Mouse (Mus musculus) midbrain, postnatal 0 days (tissue): ENCODE measurements around the gene Lbx1. TPM values are rescaled to one million over a fixed set of nuclear protein-coding genes. Genes with fewer than 3 reads are reported as not detected.

ENCODE experiments used
- ATAC-seq: fragments of 200-750 bp; cut with Nextera tagmentation; 2 replicates; pipeline ENCODE4 v1.8.0; 2017; ENCODE audit warnings: moderate number of reproducible peaks, mild to moderate bottlenecking, moderate TSS enrichment, moderate library complexity; ENCODE audit not compliant: low FRiP score
- DNase-seq: peaks from one replicate; pipeline ENCODE4 v3.0.0-alpha.2; 2015; ENCODE audit warnings: low spot score
- H3K27ac ChIP-seq: fragments of 300-500 bp; sonication (generic); 2 replicates; pipeline ENCODE4 v1.5.1; 2014; ENCODE audit warnings: low read depth, mild to moderate bottlenecking, low read length, mixed read lengths
- H3K27me3 ChIP-seq: fragments of 300-500 bp; sonication (generic); 2 replicates; pipeline ENCODE4 v1.6.1; 2014; ENCODE audit warnings: low read length, control low read depth, mixed read lengths; ENCODE audit not compliant: insufficient read depth
- H3K36me3 ChIP-seq: fragments of 300-500 bp; sonication (generic); 2 replicates; pipeline ENCODE4 v1.6.1; 2014; ENCODE audit warnings: low read length, control low read depth, mixed read lengths; ENCODE audit not compliant: insufficient read depth
- H3K4me1 ChIP-seq: fragments of 300-500 bp; sonication (generic); 2 replicates; pipeline ENCODE4 v1.6.1; 2014; ENCODE audit warnings: mild to moderate bottlenecking, control low read depth, antibody characterized with exemption, low read length, mixed read lengths; ENCODE audit not compliant: insufficient read depth
- H3K4me2 ChIP-seq: fragments of 300-500 bp; sonication (generic); 2 replicates; pipeline ENCODE4 v1.6.1; 2014; ENCODE audit warnings: low read depth, mild to moderate bottlenecking, low read length, mixed read lengths; ENCODE audit not compliant: poor library complexity, severe bottlenecking
- H3K4me3 ChIP-seq: fragments of 300-500 bp; sonication (generic); 2 replicates; pipeline ENCODE4 v1.5.1; 2014; ENCODE audit warnings: low read depth, mild to moderate bottlenecking, low read length, moderate library complexity
- H3K9ac ChIP-seq: fragments of 300-500 bp; sonication (generic); replicated peaks from 2 replicates; pipeline ENCODE4 v1.6.1; 2014; ENCODE audit warnings: mild to moderate bottlenecking, low read length, moderate library complexity, mixed read lengths; ENCODE audit not compliant: poor library complexity, severe bottlenecking
- H3K9me3 ChIP-seq: fragments of 300-500 bp; sonication (generic); 2 replicates; pipeline ENCODE4 v1.6.1; 2016; ENCODE audit warnings: low read length, control low read depth
- CTCF ChIP-seq: IDR thresholded peaks from 2 replicates; pipeline ENCODE4 v1.5.1; 2016; ENCODE audit warnings: antibody characterized with exemption, mild to moderate bottlenecking
- WGBS: fragments of 180-500 bp; shearing (Covaris S2); extraction: QIAGEN DNeasy Blood & Tissue Kit; methylation state at CpG from one replicate; pipeline ENCODE4 v1.1.7; 2014; 5-methylcytosine and 5-hydroxymethylcytosine counted together
- polyA plus RNA-seq: library from polyadenylated mRNA; unstranded; fragments of >200 nt; fragmentation: Nextera tagmentation; extraction: Ambion mirVana; gene quantifications from 2 replicates; pipeline ENCODE4 v1.2.1, GENCODE M21; 2015
- total RNA-seq: library from RNA; depleted of rRNA; stranded (reverse); fragments of >200 nt; gene quantifications from 2 replicates; pipeline ENCODE4 v1.2.3, GENCODE M21; 2014

Gene Lbx1
- total and polyA plus RNA-seq, 2 experiments from 2014 or later: 0.10 to 2.1 TPM

GRCm38 (mm10) chr19:45242017-45242347 lies 6.4 kb upstream of the Lbx1 start:
- ATAC-seq: no peak
- Histone ChIP-seq H3K36me3 (no peaks in the 10 kb centered on the region), H3K9me3 (no peaks in the 10 kb centered on the region), H3K4me3 (no peak overlapping the region), H3K9ac (no peak overlapping the region), H3K4me1 (no peaks in the 10 kb centered on the region), H3K4me2 (no peak overlapping the region), H3K27me3 (peaks cover 82% of the 10 kb centered on the region), H3K27ac (no peak overlapping the region)
- no peak for TF ChIP-seq CTCF
- no peak for DNase-seq
- WGBS: 5% methylated on average over 4 of the region's 4 CpGs

DNA sequence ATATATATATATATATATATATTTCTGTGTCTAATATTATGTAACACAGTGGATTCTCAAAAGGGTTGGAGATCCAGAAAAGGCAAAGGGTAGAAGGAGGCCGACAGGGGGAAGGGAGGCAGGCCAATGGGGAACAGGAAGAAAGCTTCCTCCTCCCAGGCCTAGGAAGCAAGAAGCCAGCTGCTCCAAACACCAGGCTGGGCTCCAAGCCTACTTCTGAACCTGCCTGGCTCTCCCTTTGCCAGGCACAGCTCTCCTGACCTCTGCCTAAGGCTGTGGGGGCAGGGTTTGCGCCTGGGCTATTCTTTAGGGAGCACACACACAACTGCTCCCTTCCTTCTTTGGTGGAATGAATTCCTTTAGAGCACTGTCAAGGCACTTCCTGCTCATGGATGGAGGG lies 4.4 kb upstream of the Lbx1 start:
- Histone ChIP-seq H3K36me3 (no peaks in the 10 kb centered on the region), H3K27ac (no peak overlapping the region), H3K9me3 (no peaks in the 10 kb centered on the region), H3K4me1 (no peaks in the 10 kb centered on the region), H3K27me3 (peaks cover 83% of the 10 kb centered on the region), H3K4me3 (no peak overlapping the region), H3K9ac (no peak overlapping the region), H3K4me2 (no peak overlapping the region)
- TF ChIP-seq CTCF: no peak
- DNase-seq: no peak
- no peak for ATAC-seq
- WGBS: 3% methylated on average over 2 of the region's 2 CpGs

DNA sequence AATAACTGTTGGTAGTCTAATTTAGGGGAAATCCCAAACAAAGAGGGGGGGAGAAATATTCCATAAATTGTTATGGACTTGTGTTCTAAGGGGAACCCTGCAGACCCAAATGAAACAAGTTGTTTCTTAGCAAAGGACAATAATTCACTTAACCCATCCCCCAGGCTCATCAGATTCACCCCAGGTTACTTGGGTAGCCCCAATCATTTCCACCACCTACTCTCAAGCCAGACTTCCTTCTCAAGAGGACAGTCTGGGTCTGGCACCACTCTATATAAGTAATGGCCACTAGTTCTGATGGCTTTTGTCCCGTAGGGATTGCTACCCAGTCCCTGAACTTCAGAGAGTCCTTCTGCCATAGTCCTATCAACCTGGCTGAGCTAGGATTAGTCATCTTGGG lies 3.6 kb upstream of the Lbx1 start:
- Histone ChIP-seq H3K9me3 (no peaks in the 10 kb centered on the region), H3K4me3 (no peak overlapping the region), H3K36me3 (no peaks in the 10 kb centered on the region), H3K4me2 (no peak overlapping the region), H3K4me1 (no peaks in the 10 kb centered on the region), H3K9ac (no peak overlapping the region), H3K27ac (no peak overlapping the region), H3K27me3 (peaks cover 81% of the 10 kb centered on the region)
- TF ChIP-seq CTCF: no peak
- DNase-seq: no peak
- no peak for ATAC-seq
- WGBS: 17% methylated on average over 1 of the region's 1 CpGs

DNA sequence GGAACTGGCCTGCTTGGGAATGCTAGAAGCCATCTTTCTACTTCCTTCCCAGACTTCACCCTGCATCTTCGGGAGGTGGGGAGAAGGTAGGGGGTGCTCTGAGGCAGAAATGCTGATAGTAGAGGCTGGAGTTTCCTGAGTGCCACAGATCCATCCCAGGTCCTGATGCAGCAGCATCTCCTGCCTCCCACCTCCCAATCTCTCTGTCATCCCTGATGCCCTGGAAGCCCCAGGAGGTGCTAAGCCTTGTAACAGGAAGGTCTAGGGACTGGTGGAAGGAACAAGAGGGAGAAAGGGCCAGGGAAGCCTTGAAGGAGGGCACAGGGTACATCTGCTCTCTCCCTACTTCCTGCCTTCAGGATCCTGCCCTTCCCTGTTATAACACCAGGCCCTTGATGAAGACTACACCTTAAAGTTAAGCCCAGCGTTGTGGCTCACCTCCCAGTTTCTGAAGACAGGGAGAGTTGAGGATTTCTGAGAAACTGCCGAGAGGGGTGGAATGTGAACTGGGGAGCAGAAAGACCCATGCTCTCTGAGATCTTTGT lies 2.1 kb upstream of the Lbx1 start:
- Histone ChIP-seq H3K9ac (no peak overlapping the region), H3K4me3 (no peak overlapping the region), H3K36me3 (no peaks in the 10 kb centered on the region), H3K4me1 (no peaks in the 10 kb centered on the region), H3K27ac (no peak overlapping the region), H3K9me3 (no peaks in the 10 kb centered on the region), H3K27me3 (peaks cover 75% of the 10 kb centered on the region), H3K4me2 (no peak overlapping the region)
- ATAC-seq: no peak
- WGBS: 5% methylated on average over 3 of the region's 3 CpGs
- no peak for TF ChIP-seq CTCF
- no peak for DNase-seq

- under 1% methylated on average over 8 of the region's 8 CpGs for WGBS
- H3K4me1 ChIP-seq: no peaks in the 10 kb centered on the region
- no peaks in the 10 kb centered on the region for H3K36me3 ChIP-seq
- no peak overlapping the region for H3K9ac ChIP-seq
- DNase-seq (no peak), ATAC-seq (no peak)
- peaks cover 70% of the 10 kb centered on the region for H3K27me3 ChIP-seq
- no peak overlapping the region for H3K4me3 ChIP-seq
- H3K27ac ChIP-seq: no peak overlapping the region
- no peak overlapping the region for H3K4me2 ChIP-seq
- no peaks in the 10 kb centered on the region for H3K9me3 ChIP-seq
- no peak for TF ChIP-seq CTCF
These were observed 1.5 kb upstream of the Lbx1 start for GRCm38 (mm10) chr19:45237099-45237498.

DNA sequence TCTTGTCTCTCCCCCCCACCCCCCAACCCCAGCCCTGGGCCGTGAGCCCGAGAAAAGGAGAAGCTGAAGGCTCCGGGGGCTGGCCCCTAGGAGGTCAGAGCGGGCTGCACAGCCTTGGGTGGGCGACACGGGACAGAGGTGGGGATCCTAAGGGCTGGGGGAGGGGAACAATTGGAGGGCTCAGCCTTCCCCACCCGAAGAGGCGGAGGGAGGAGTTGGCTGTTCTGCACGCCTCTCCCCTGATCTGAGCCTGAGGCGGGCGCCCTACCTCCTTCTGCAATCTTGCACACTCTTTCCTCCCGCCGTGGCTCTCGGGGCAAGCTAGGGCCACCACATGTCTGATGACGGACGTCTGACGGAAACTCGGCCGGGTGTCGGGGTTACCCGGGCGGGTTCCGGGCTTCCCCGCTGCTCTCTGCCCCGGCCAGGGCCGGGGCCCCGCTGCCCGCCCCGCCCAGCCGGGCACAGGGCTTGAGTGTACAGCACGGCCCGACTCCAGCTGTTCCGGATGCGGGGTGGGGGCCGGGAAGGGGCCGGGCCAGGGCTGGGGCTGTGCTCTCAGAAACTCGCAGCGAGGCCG lies 841 bp upstream of the Lbx1 start:
- Histone ChIP-seq H3K27ac (no peak overlapping the region), H3K9ac (no peak overlapping the region), H3K9me3 (no peaks in the 10 kb centered on the region), H3K36me3 (no peaks in the 10 kb centered on the region), H3K4me3 (0 out of 2 replicates have a peak overlapping the region, but pooled peaks have one; percentile 6), H3K4me2 (peak overlapping the region; percentile 18), H3K4me1 (no peaks in the 10 kb centered on the region), H3K27me3 (peaks cover 65% of the 10 kb centered on the region)
- DNase-seq (no peak), ATAC-seq (no peak)
- under 1% methylated on average over 34 of the region's 39 CpGs for WGBS
- TF ChIP-seq CTCF: no peak
